Mouse (Mus musculus): ENCODE measurements around the gene Trim14.

Trim14 gene

GRCm38 (mm10) chr4:46526798-46527557 lies 9.0 kb downstream of the Trim14 start:
- peak; percentile 42 for DNase-seq

- DNase-seq, result peak; percentile 27
These were observed 9.7 kb downstream of the Trim14 start for GRCm38 (mm10) chr4:46526226-46526625.

DNA sequence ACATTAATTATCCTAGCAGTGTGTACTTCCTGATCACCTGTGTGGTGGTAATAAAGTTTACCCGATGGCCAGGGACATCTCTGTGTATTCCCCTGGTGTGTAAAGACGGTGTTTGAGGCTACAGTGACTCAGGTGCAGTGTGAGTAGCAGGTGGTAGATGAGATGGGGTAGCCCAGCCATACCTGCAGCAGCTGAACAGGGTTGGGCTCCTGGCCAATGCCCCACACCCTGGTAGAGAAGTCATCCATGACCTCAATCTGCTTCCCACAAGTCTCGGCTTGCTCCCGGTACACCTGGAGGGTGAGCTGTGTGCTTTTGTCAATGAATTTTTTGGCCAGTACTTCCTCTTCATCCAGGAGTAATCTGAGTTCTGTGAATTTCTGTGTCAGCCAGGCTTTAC lies 12.6 kb downstream of the Trim14 start:
- no peak for DNase-seq

GRCm38 (mm10) chr4:46521457-46521856 lies 14.5 kb downstream of the Trim14 start:
- DNase-seq, result no peak

GRCm38 (mm10) chr4:46520491-46520890 lies 15.4 kb downstream of the Trim14 start:
- DNase-seq, result no peak

GRCm38 (mm10) chr4:46507736-46508460 lies 28.0 kb downstream of the Trim14 start:
- peak; percentile 89 for DNase-seq

- DNase-seq, result peak; percentile 89
These were observed 28.9 kb downstream of the Trim14 start for GRCm38 (mm10) chr4:46506801-46507610.

DNA sequence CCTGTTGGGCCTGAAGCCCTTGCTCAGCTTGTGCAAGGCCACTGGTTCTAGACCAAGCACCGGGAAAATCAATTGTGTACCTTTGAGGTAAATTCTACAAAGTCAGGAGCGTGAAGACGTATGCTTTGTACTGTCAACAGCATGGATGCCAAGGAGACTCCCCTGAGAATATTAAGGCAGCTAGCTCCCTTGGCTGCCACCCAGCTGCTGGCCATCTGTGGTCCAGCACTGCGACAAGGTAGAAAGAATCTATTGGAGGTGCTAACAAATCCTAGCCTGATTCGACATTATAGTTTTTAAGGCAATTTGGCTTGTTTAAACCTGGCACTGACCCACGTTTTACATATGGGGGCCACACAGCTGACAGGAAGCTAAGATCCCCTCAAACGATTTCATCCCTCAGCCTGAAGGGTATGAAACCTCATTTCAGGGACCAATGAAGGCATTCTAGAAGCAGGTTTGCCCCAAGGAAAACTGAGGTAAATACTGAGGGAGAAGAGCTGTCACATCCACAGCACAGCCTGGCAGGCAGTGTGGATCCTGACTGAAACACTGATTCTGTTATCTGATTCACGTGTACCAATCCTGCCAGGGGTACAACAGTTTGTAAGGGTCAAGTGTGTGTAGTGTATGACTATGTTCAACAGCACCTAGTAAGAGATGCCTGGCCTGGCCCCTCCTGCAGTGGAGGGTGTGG lies 30.4 kb downstream of the Trim14 start:
- DNase-seq, result no peak

GRCm38 (mm10) chr4:46503881-46504280 lies 32.1 kb downstream of the Trim14 start:
- DNase-seq, result no peak

DNA sequence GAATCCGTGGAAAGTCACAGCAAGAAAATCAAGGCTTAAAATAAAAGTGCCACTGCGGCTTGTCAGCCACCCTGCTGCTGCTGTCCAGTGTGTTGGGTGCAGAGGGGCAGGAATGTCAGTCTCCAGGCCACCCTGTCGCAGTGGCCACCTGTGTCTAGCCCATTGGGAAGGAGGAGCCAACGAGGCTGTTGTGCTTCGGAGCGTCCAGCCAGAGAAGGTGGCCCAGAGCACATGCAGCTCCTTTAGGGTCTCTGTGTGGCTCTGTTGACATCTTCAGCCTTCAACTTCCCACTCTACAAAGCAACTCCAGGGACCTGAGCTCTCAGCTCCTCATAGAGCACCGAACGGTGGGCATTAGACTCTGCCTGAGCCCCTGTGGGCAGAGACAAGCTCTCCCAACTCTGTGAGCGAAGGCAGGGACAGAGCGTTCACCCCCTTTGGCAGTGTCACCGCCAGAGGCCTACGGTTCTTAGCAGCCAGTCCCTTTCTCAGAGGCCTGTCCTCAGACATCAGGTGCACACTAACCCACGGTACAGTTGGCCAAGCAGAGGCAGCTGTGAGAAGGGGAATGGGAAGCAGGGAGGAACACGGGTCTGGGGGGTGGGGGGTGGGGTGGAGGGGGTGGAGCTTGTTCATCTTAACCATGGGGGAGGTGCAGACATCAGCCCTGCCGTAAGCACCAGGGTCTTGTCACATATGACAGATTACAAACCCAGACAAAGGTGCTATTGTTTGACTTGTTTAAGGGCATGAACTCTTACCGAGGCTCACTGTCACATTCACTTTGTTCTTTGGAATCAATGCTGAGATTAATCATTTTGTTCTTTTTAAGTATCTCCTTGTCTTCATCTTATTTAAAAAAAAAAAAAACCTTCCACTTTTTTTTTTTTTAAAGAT lies 33.1 kb downstream of the Trim14 start:
- DNase-seq, result no peak

DNA sequence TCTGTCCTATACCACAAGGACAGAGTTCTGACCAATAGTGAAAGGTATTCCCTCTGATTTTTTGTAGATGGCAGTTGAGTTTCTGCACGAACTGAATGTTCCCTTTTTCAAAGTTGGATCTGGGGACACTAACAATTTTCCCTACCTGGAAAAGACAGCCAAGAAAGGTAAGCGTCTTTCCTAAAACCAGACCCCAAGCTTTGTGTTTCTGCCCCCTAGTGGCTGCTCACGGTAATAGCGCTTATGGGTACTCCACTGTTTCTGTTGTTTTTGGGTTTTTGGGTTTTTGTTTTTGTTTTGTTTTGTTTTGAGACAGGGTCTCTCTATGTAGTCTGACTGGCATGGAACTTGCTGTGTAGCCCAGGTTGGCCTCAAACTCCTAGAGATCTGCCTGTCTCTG lies 37.0 kb downstream of the Trim14 start:
- DNase-seq, result peak; percentile 54

DNA sequence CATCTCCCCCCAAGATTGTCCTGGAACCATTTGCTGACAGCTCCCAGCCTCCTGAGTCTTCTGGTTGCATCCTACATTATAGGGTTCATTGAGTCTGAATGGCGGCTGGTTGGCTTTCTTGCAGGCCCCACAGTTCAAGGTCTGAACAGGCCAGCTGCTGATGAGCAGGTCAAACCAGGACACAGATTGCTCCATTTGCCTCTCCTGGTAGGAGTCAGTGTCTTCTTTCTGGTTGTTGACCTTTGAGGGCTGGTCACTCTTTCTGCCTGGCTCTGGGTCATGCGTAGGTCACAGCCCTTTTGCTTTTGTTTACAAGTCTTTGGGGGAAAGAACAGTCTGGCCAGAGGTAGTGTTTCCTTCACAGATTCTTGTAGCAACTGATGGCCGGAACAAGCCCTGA lies 37.4 kb downstream of the Trim14 start:
- DNase-seq, result no peak

DNA sequence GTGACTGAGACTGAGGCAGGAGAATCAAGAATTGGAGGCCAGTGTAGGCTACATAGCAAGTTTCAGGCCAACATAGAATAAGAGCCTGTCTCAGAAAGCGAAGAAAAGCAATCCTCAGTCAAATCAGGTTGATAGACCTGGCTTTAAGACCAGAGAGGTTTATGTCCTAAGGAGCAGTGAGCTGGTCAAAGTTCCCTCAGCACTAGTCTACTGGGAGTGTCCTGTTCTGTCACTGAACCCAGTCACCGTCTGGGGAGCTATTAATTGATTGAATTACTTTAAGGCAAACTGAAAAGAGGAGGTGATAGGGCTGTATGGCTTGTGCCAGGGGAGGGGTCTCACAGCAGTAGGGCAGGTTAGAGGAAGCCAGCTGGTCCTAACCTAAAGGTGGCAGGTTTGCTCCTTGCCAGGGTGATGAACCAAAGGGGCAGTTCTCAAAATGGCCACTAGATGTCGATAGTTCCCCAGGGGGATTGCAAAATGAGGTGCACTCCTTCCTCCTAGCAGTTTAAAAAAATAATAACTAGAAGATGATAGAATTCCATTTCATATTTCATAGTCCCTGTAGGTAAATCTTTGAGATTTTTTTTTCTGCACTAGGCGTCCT lies 38.6 kb downstream of the Trim14 start:
- DNase-seq, result peak; percentile 85

GRCm38 (mm10) chr4:46495543-46495942 lies 40.4 kb downstream of the Trim14 start:
- no peak for DNase-seq

DNA sequence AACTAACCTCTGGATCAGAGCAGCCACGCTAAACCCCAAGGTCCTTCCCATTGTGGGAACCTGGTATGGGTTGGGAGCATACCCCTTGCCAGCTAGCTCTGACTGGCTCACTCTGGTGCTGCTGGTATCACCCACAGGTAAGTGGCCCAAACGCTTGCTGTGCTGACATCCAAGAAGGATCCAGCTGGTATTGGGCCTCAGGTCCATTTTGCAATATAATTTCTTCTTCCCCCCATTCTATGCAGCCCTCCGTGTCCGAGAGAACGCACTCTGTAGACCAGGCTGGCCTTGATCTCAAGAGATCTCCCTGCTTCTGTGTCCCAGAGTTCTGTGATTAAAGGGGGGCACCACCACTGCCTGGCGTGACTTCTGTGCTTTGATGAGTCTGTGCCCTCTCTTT lies 42.9 kb downstream of the Trim14 start:
- DNase-seq, result no peak

DNA sequence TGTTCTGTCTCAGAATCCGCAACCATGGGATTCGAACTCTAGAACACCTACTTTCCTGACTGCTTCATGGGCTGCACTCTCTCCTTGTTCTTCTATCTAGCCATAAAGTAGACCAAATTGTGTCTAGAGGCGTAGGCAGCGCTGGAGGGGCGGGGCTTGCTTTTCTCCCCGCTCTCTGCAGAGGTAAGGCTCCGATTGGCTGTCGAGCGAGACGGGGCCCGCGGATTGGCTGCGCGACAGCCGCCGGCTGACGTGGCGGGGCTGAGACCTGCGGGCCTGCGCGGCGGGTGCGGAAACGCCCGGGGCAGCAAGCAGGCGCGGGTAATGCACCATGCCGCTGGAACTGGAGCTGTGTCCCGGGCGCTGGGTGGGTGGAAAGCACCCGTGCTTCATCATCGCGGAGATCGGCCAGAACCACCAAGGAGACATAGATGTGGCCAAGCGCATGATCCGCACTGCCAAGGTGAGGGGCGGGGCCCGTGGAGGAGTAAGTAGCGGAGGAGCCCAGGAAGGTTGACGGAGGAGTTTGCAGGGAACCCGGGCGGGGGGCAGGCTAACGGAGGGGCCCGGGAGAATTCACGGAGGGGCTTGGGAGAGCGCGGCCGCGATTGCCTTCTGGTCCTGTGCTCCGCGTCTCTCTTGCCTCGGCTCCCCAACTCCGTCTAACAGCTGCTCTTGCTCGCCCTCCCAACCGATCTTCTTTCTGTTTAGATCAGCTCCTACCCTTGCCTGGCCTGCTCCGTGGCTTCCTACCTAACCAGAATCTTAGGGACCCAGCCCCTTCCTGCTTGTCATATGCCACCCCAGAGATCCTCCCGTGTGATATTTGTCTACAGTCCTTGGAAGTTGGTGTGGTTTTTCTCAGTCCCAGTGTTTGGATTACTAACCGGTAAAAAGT lies 46.7 kb downstream of the Trim14 start, which contains the start of gene Nans:
Gene Nans (plus strand): TSS at position 221 of the 898 bp plus-strand sequence.
- peak; percentile 96 for DNase-seq

- DNase-seq, result no peak
These were observed 48.6 kb downstream of the Trim14 start for GRCm38 (mm10) chr4:46487348-46487747.

DNA sequence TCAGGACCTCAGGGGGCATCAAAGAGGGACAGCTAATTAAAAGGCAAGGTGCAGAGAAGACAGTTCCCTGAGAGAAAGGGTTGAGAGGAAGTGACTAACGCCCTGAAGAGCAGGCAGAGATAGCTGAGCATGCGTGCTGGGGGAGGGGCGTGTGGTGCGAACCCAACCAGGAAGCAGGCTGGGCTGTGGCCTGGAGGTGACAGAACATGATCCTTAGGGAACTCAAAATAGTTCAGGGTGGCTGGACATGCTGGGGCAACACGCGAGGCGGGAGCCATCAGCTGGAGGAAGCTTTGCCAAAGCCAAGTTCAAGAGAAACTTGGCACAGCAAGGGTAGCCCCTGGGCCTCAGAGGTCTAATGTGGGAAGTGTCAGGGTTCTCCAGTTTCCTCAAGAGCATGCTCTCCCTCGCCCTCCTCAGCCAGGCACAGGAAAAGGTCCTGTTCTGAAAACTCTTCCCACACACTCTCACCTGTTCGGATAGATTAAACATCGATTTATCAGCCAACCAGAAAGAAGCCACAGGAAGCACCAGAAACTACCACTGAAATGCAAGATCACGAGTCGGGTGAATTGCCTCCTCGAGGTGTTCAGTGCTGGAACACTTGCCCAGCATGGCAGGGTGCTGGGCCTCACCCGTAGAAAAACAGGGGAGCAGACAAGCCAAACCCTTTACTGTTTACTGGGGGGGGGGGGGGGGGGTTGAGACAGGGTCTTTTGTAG lies 50.1 kb downstream of the Trim14 start:
- peak; percentile 93 for DNase-seq

GRCm38 (mm10) chr4:46479081-46479480 lies 56.9 kb downstream of the Trim14 start:
- DNase-seq, result no peak
